Mouse (Mus musculus) E14TG2a.4 (cell line): ENCODE results near the gene Gnb4.

Experiments
- CTCF ChIP-seq: conservative IDR thresholded peaks from 2 replicates; pipeline ENCODE4 v1.5.1; 2014; ENCODE audit warnings: low read length
- POU5F1 ChIP-seq: IDR thresholded peaks from 2 replicates; pipeline ENCODE4 v1.6.1; 2014; ENCODE audit warnings: low read length, borderline replicate concordance

DNA sequence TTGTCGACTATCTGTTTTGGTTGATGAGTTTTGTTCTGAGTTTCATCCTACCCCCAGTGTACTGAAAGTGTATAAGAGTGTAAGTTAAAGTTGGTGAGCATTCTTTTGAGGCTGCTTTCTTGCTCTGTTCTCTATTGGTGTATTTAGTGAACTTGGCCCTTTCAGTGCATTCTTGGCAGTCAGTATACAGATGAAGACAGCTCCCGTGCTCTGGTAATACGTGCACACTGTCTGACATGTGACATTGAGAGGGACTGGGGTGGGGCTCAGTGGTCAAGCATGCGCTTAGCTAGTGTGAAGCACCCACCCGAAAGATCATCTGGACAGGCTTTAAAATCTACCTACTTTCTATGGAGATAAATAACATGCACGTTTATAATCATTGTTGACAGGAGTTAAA is 53.0 kb downstream of the Gnb4 start:
- TF ChIP-seq CTCF (no peak), POU5F1 (no peak)
